Mouse (Mus musculus): Measurements from ENCODE around the gene Smarca4.

Gene Smarca4

DNA sequence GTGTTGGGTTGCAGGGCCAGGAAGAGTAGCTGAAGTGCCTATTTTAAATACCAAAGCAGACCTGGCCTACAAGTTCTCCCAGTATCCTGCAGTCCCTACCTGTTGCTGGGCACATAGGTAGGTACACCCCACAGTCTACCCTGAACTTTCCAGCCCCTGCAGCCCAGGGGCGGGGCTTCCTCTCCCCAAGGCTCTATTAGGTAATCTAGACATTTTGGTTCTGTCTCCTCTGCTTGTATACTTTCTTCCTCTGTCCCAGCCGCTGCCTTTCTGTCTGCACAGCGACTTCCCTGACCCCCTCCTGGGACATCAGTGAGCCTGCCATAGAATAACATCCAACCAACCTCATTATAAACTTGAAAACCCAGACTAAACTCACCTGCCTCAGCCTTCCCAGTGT lies 134.4 kb downstream of the Smarca4 start:
- no peak for DNase-seq (ENCODE audit: extremely low spot score, low spot score)

DNA sequence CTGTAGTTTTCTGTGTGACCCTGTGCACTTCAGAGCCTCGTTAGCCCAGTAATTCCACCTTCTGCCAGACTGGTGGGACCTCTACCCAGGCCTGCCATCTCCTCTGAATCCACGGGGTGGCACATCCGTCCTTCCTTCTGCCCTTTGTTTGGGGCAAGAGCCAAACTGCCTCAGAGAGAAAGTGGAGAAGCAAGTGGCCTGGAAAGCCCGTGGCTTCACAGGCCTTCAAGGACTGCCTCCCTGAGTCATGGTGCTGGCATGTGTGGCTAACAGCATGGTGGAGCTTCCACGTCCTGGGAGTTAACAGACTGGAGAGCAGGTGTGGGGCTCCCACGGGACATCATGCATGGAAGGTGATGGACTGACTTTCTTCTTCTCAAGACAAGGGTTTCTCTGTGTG lies 135.4 kb downstream of the Smarca4 start:
- no peak for DNase-seq (ENCODE audit: extremely low spot score, low spot score)

DNA sequence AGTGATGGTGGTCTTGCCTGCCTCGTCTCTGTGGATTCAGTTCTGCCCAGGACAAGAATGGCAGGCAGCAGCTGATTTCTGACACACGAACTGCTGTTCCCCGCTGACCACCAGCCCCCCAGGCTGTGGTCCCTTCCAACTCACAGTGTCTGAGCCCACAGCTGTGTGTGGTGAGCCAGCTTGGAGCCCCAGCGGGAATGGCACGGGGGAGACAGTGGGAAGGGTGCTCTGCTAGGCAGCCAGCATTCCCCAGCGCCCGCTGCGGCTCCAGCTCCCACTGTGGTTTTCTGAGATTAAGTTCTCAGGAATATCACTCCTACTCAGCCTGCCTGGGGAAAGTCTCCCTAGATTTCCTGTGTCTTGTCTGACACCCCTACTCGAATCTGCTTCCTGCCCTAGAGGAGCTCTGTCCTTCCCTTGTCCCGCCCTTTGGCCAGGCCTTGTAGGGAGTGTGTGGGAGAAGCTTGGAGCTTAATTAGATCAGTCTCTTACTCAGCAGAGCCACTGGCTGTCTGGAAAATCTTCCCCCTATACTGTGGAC lies 136.4 kb downstream of the Smarca4 start:
- DNase-seq (ENCODE audit: extremely low spot score, low spot score), result no peak

All from neural tube, embryonic 10.5 days (tissue).